Mouse (Mus musculus) intestine, embryonic 16.5 days (tissue): ENCODE results near the gene Tubg1. TPM values are rescaled to one million over a fixed set of nuclear protein-coding genes. Genes with fewer than 3 reads are reported as not detected.
"Not testable (repeated sequence)": the region's sequence is repeated elsewhere in the genome, so short reads cannot be mapped to it uniquely, and the experiment has no call there.

Experiments used
- ATAC-seq: fragments of 200-750 bp; cut with Nextera tagmentation; 2 replicates; pipeline ENCODE4 v1.8.0; 2017; ENCODE audit warnings: moderate TSS enrichment, moderate library complexity
- H3K27ac ChIP-seq: fragments of 300-500 bp; sonication (generic); 2 replicates; pipeline ENCODE4 v1.5.1; 2014; ENCODE audit warnings: mild to moderate bottlenecking, low read length
- H3K27me3 ChIP-seq: fragments of 300-500 bp; sonication (generic); replicated peaks from 2 replicates; pipeline ENCODE4 v1.6.1; 2014; ENCODE audit warnings: low read length, control low read depth, mixed read lengths; ENCODE audit not compliant: control insufficient read depth, insufficient read depth
- H3K36me3 ChIP-seq: fragments of 300-500 bp; sonication (generic); 2 replicates; pipeline ENCODE4 v1.6.1; 2014; ENCODE audit warnings: low read length, control low read depth; ENCODE audit not compliant: control insufficient read depth, insufficient read depth
- H3K4me1 ChIP-seq: fragments of 300-500 bp; sonication (generic); 2 replicates; pipeline ENCODE4 v1.6.1; 2014; ENCODE audit warnings: low read length, control low read depth, mixed read lengths; ENCODE audit not compliant: control insufficient read depth, insufficient read depth
- H3K4me2 ChIP-seq: fragments of 300-500 bp; sonication (generic); 2 replicates; pipeline ENCODE4 v1.6.1; 2014; ENCODE audit warnings: low read depth, low read length, control low read depth
- H3K4me3 ChIP-seq: fragments of 300-500 bp; sonication (generic); 2 replicates; pipeline ENCODE4 v1.5.1; 2014; ENCODE audit warnings: mild to moderate bottlenecking, low read length
- H3K9ac ChIP-seq: fragments of 300-500 bp; sonication (generic); 2 replicates; pipeline ENCODE4 v1.6.1; 2014; ENCODE audit warnings: low read depth, low read length
- H3K9me3 ChIP-seq: fragments of 300-500 bp; sonication (generic); 2 replicates; pipeline ENCODE4 v1.6.1; 2016; ENCODE audit warnings: low read length, control low read depth; ENCODE audit not compliant: control insufficient read depth
- WGBS: fragments of 180-500 bp; shearing (Covaris S2); extraction: QIAGEN DNeasy Blood & Tissue Kit; methylation state at CpG from one replicate; pipeline ENCODE4 v1.1.7; 2014; 5-methylcytosine and 5-hydroxymethylcytosine counted together
- polyA plus RNA-seq: library from polyadenylated mRNA; unstranded; fragments of >200 nt; fragmentation: Nextera tagmentation; extraction: Ambion mirVana; gene quantifications from 2 replicates; pipeline ENCODE4 v1.2.1, GENCODE M21; 2015

The Tubg1 gene
- polyA plus RNA-seq, 1 experiment from 2014 or later = 56.3 TPM

DNA sequence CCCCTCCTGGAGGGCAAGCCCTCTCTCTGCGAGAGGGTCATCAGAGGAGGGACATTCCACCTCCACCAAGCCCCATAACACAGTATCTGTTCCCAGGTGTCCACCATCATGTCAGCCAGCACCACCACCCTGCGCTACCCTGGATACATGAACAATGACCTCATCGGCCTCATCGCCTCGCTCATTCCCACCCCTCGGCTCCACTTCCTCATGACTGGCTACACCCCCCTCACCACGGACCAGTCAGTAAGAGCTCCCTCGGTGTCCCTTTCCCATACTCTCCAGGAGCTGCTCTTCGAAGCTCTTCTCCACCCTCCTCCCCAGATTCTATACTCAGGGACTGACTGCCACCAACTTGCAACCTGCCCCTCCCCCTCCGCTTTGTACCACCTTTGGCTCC is 40.4 kb downstream of the Tubg1 start:
- peaks cover 33% of the 10 kb centered on the region for H3K4me1 ChIP-seq
- H3K9ac ChIP-seq, H3K4me2 ChIP-seq, H3K27ac ChIP-seq, H3K4me3 ChIP-seq, H3K9me3 ChIP-seq, ATAC-seq, H3K27me3 ChIP-seq, H3K36me3 ChIP-seq: not testable (repeated sequence)
- 82% methylated on average over 8 of the region's 10 CpGs for WGBS

- H3K4me3 ChIP-seq, H3K4me2 ChIP-seq, H3K9me3 ChIP-seq, H3K9ac ChIP-seq, H3K36me3 ChIP-seq, ATAC-seq, H3K27ac ChIP-seq, H3K27me3 ChIP-seq: not testable (repeated sequence)
- H3K4me1 ChIP-seq = peaks cover 25% of the 10 kb centered on the region
- WGBS = 78% methylated on average over 6 of the region's 8 CpGs
Observed at GRCm38 (mm10) chr11:101160981-101161505, 41.3 kb downstream of the Tubg1 start.

GRCm38 (mm10) chr11:101161551-101161950 is 41.8 kb downstream of the Tubg1 start:
- no peak overlapping the region for H3K27ac ChIP-seq
- WGBS = 89% methylated on average over 15 of the region's 15 CpGs
- peaks cover 3% of the 10 kb centered on the region; the same call in 1 of the 2 replicates for H3K27me3 ChIP-seq
- peaks cover 6% of the 10 kb centered on the region for H3K36me3 ChIP-seq
- H3K4me2 ChIP-seq = no peak overlapping the region
- H3K4me1 ChIP-seq = peaks cover 22% of the 10 kb centered on the region
- H3K9ac ChIP-seq = no peak overlapping the region
- no peak for ATAC-seq
- H3K4me3 ChIP-seq = no peak overlapping the region
- H3K9me3 ChIP-seq = no peaks in the 10 kb centered on the region

GRCm38 (mm10) chr11:101162301-101162700 is 42.6 kb downstream of the Tubg1 start:
- Histone ChIP-seq H3K36me3 (peaks cover 11% of the 10 kb centered on the region), H3K4me3 (no peak overlapping the region), H3K27ac (no peak overlapping the region), H3K9ac (no peak overlapping the region), H3K4me2 (no peak overlapping the region), H3K27me3 (peaks cover 3% of the 10 kb centered on the region; the same call in 1 of the 2 replicates), H3K9me3 (no peaks in the 10 kb centered on the region), H3K4me1 (peaks cover 22% of the 10 kb centered on the region)
- WGBS = 58% methylated on average over 5 of the region's 5 CpGs
- no peak for ATAC-seq

DNA sequence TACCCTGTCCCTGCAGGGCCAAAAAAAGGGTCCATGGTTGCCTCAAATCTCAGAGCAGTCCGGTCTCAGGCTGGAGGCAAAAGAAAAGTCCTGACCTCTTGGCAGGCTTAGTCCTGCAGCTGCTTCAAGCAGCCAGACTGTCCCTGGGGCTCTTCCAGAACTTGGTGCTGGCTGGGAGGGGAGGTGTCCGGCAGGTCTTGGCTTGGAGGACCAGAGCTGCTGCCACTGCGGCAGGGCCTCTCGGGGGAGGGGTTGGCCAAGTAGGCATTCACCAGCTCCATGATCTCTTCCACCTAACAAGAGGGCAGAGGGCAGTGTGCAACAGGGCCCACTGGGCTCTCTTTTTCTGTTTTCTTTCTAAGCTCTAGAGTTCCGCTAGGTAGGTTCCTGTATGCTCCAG is 43.0 kb downstream of the Tubg1 start:
- H3K4me3 ChIP-seq = no peak overlapping the region
- H3K27ac ChIP-seq = no peak overlapping the region
- H3K4me1 ChIP-seq = peaks cover 22% of the 10 kb centered on the region
- WGBS = 66% methylated on average over 5 of the region's 5 CpGs
- H3K9me3 ChIP-seq = no peaks in the 10 kb centered on the region
- peaks cover 6% of the 10 kb centered on the region; the same call in 1 of the 2 replicates for H3K27me3 ChIP-seq
- no peak overlapping the region for H3K4me2 ChIP-seq
- no peak overlapping the region for H3K9ac ChIP-seq
- no peak for ATAC-seq
- H3K36me3 ChIP-seq = peaks cover 16% of the 10 kb centered on the region

DNA sequence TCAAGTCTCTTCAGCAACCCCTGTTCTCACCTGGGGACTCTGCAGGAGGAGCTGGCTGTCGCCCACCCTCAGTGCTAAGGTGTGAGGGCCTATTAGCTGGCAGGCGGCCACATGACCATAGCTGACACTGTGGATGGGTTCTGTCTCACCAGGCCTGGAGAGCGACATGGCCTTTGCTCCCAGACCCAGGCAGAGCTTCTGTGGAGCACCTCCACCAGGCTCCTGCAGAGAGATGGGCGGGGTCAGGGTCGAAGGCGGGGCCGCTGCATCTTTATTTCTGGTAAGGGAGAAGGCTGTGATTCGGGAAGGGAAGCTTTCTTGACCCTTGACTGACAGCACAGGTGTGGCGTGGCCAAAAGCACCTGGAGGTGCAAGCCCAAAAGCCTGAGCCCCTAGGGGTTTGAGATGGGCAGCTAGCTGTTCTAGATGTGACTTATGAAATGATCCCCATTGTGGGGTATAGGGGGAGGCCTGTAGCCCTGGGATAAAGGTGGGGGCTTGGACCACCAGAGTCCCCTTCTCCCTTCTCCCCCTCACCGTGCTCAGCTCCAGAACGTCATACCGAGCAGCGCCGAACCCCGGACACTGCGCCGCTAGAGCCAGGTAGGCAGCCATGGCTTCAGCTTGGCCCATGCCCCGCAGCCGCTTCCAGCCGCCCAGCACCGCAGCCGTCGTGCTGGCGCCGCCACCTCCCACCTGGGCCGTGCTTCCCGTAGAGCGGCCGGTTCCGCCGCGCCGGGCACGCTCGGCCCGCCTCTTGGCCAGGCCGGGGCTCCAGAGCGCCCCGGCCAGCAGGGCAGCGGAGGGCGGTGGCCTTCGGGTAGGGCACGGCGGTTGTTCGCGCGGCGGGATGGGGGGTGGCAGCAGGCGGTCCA is 44.0 kb downstream of the Tubg1 start:
- no peaks in the 10 kb centered on the region for H3K9me3 ChIP-seq
- peaks cover 18% of the 10 kb centered on the region for H3K36me3 ChIP-seq
- H3K27me3 ChIP-seq = peaks cover 8% of the 10 kb centered on the region; the same call in 1 of the 2 replicates
- 46% methylated on average over 49 of the region's 49 CpGs for WGBS
- ATAC-seq = peak; percentile 58
- no peak overlapping the region for H3K27ac ChIP-seq
- peak overlapping the region; percentile 38; the same call in 1 of the 2 replicates for H3K4me2 ChIP-seq
- H3K4me3 ChIP-seq = no peak overlapping the region
- peaks cover 28% of the 10 kb centered on the region for H3K4me1 ChIP-seq
- peak overlapping the region; percentile 37; the same call in 1 of the 2 replicates for H3K9ac ChIP-seq

DNA sequence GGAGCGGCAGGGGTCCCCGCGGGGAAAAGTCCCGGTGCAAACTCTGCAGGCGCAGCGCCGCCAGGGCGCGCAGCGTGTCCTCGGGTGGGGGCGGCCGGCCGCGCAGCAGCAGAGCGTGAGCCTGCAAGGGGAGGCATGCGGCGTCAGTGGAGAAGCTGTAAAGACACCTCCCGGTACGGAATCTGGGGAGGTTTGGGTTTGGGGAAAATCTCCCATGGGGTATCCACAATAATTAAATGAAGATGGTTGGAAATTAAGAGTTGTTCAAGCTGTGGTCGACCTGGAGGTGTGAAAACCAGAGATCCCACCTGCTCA is 44.6 kb downstream of the Tubg1 start:
- no peak overlapping the region for H3K4me3 ChIP-seq
- no peak overlapping the region for H3K27ac ChIP-seq
- 34% methylated on average over 21 of the region's 21 CpGs for WGBS
- no peaks in the 10 kb centered on the region for H3K9me3 ChIP-seq
- peak overlapping the region; percentile 38; the same call in 1 of the 2 replicates for H3K4me2 ChIP-seq
- ATAC-seq = no peak
- peaks cover 18% of the 10 kb centered on the region for H3K36me3 ChIP-seq
- H3K27me3 ChIP-seq = peaks cover 8% of the 10 kb centered on the region; the same call in 1 of the 2 replicates
- H3K4me1 ChIP-seq = peaks cover 34% of the 10 kb centered on the region
- 0 out of 2 replicates have a peak overlapping the region, but pooled peaks have one; percentile 37 for H3K9ac ChIP-seq

GRCm38 (mm10) chr11:101164677-101165580 is 45.2 kb downstream of the Tubg1 start:
- Histone ChIP-seq H3K4me3 (no peak overlapping the region), H3K9ac (no peak overlapping the region), H3K36me3 (peaks cover 18% of the 10 kb centered on the region), H3K27me3 (peaks cover 8% of the 10 kb centered on the region; the same call in 1 of the 2 replicates), H3K9me3 (no peaks in the 10 kb centered on the region), H3K27ac (no peak overlapping the region), H3K4me2 (no peak overlapping the region), H3K4me1 (peaks cover 39% of the 10 kb centered on the region)
- 50% methylated on average over 35 of the region's 35 CpGs for WGBS
- ATAC-seq = no peak

- 81% methylated on average over 14 of the region's 14 CpGs for WGBS
- H3K9ac ChIP-seq = no peak overlapping the region
- no peak for ATAC-seq
- peaks cover 8% of the 10 kb centered on the region; the same call in 1 of the 2 replicates for H3K27me3 ChIP-seq
- H3K4me1 ChIP-seq = peaks cover 39% of the 10 kb centered on the region
- no peak overlapping the region for H3K27ac ChIP-seq
- no peak overlapping the region for H3K4me3 ChIP-seq
- H3K36me3 ChIP-seq = peaks cover 18% of the 10 kb centered on the region
- no peaks in the 10 kb centered on the region for H3K9me3 ChIP-seq
- no peak overlapping the region for H3K4me2 ChIP-seq
Observed at GRCm38 (mm10) chr11:101166357-101166756, 46.6 kb downstream of the Tubg1 start.
